Mouse (Mus musculus) testis, adult 2 months (tissue): ENCODE measurements around the gene Gsg1l. TPM values are rescaled to one million over a fixed set of nuclear protein-coding genes. Genes with fewer than 3 reads are reported as not detected.

ENCODE experiments used
- H3K27ac ChIP-seq: fragments of 200-500 bp; 2 replicates; pipeline ENCODE4 v1.5.1; 2012; ENCODE audit warnings: low read depth, low read length; ENCODE audit not compliant: control insufficient read depth, insufficient read depth
- H3K27me3 ChIP-seq: fragments of 200-500 bp; 2 replicates; pipeline ENCODE4 v1.6.1; 2012; ENCODE audit warnings: mild to moderate bottlenecking, low read length, moderate library complexity; ENCODE audit not compliant: control insufficient read depth, insufficient read depth
- H3K36me3 ChIP-seq: fragments of 200-500 bp; 2 replicates; pipeline ENCODE4 v1.6.1; 2012; ENCODE audit warnings: mild to moderate bottlenecking, low read length; ENCODE audit not compliant: control insufficient read depth, insufficient read depth
- H3K4me1 ChIP-seq: fragments of 200-500 bp; 2 replicates; pipeline ENCODE4 v1.6.1; 2012; ENCODE audit warnings: low read length; ENCODE audit not compliant: control insufficient read depth, insufficient read depth
- H3K4me3 ChIP-seq: fragments of 200-500 bp; 2 replicates; pipeline ENCODE4 v1.5.1; 2012; ENCODE audit warnings: low read depth, mild to moderate bottlenecking, low read length, moderate library complexity, mixed read lengths; ENCODE audit not compliant: control insufficient read depth
- CTCF ChIP-seq: fragments of 200-500 bp; IDR thresholded peaks from 2 replicates; pipeline ENCODE4 v1.5.1; 2012; ENCODE audit warnings: low read depth, mild to moderate bottlenecking, inconsistent platforms, low read length, moderate library complexity; ENCODE audit not compliant: control insufficient read depth, insufficient read depth, insufficient replicate concordance
- POLR2A ChIP-seq: fragments of 200-500 bp; IDR thresholded peaks from 2 replicates; pipeline ENCODE4 v1.6.1; 2012; ENCODE audit warnings: low read depth, mild to moderate bottlenecking, inconsistent platforms, low read length, moderate library complexity; ENCODE audit not compliant: control insufficient read depth
- polyA plus RNA-seq: library from polyadenylated mRNA; depleted of rRNA; stranded (reverse); fragments of >200 nt; gene quantifications from 2 replicates; pipeline ENCODE4 v1.2.3, GENCODE M21; 2012

Gene Gsg1l
- polyA plus RNA-seq, 1 experiment = 0.52 TPM

- Histone ChIP-seq H3K27me3 (no peaks in the 10 kb centered on the region), H3K27ac (no peak overlapping the region), H3K4me3 (no peak overlapping the region), H3K4me1 (no peaks in the 10 kb centered on the region), H3K36me3 (no peaks in the 10 kb centered on the region)
- TF ChIP-seq CTCF (no peak), POLR2A (no peak)
These were observed 86.1 kb downstream of the Gsg1l start for GRCm38 (mm10) chr7:125996151-125996550.

GRCm38 (mm10) chr7:125992356-125992891, 89.8 kb downstream of the Gsg1l start:
- no peak overlapping the region for H3K27ac ChIP-seq
- no peaks in the 10 kb centered on the region for H3K36me3 ChIP-seq
- H3K4me1 ChIP-seq = no peaks in the 10 kb centered on the region
- H3K27me3 ChIP-seq = no peaks in the 10 kb centered on the region
- TF ChIP-seq CTCF (no peak), POLR2A (no peak)
- no peak overlapping the region for H3K4me3 ChIP-seq

GRCm38 (mm10) chr7:125991846-125992245, 90.4 kb downstream of the Gsg1l start:
- Histone ChIP-seq H3K4me1 (no peaks in the 10 kb centered on the region), H3K27ac (no peak overlapping the region), H3K27me3 (no peaks in the 10 kb centered on the region), H3K4me3 (no peak overlapping the region), H3K36me3 (no peaks in the 10 kb centered on the region)
- TF ChIP-seq POLR2A (no peak), CTCF (no peak)

GRCm38 (mm10) chr7:125989969-125990368, 92.2 kb downstream of the Gsg1l start:
- H3K36me3 ChIP-seq = no peaks in the 10 kb centered on the region
- H3K27ac ChIP-seq = no peak overlapping the region
- H3K4me1 ChIP-seq = no peaks in the 10 kb centered on the region
- no peak for TF ChIP-seq POLR2A
- no peak for TF ChIP-seq CTCF
- H3K4me3 ChIP-seq = no peak overlapping the region
- no peaks in the 10 kb centered on the region for H3K27me3 ChIP-seq

GRCm38 (mm10) chr7:125989489-125989888, 92.7 kb downstream of the Gsg1l start:
- no peak overlapping the region for H3K27ac ChIP-seq
- no peaks in the 10 kb centered on the region for H3K27me3 ChIP-seq
- no peak overlapping the region for H3K4me3 ChIP-seq
- TF ChIP-seq CTCF = no peak
- TF ChIP-seq POLR2A = no peak
- H3K4me1 ChIP-seq = no peaks in the 10 kb centered on the region
- H3K36me3 ChIP-seq = no peaks in the 10 kb centered on the region

- no peak overlapping the region for H3K27ac ChIP-seq
- H3K4me1 ChIP-seq = no peaks in the 10 kb centered on the region
- no peaks in the 10 kb centered on the region for H3K36me3 ChIP-seq
- H3K4me3 ChIP-seq = no peak overlapping the region
- TF ChIP-seq POLR2A = no peak
- no peak for TF ChIP-seq CTCF
- H3K27me3 ChIP-seq = no peaks in the 10 kb centered on the region
These were observed 93.9 kb downstream of the Gsg1l start for GRCm38 (mm10) chr7:125988326-125988725.

GRCm38 (mm10) chr7:125987117-125987516, 95.1 kb downstream of the Gsg1l start:
- no peak overlapping the region for H3K27ac ChIP-seq
- H3K27me3 ChIP-seq = no peaks in the 10 kb centered on the region
- no peak overlapping the region for H3K4me3 ChIP-seq
- no peaks in the 10 kb centered on the region for H3K36me3 ChIP-seq
- no peak for TF ChIP-seq CTCF
- no peak for TF ChIP-seq POLR2A
- H3K4me1 ChIP-seq = no peaks in the 10 kb centered on the region

- H3K27me3 ChIP-seq = no peaks in the 10 kb centered on the region
- H3K27ac ChIP-seq = no peak overlapping the region
- TF ChIP-seq POLR2A (no peak), CTCF (no peak)
- no peaks in the 10 kb centered on the region for H3K36me3 ChIP-seq
- no peaks in the 10 kb centered on the region for H3K4me1 ChIP-seq
- no peak overlapping the region for H3K4me3 ChIP-seq
These were observed 96.6 kb downstream of the Gsg1l start for GRCm38 (mm10) chr7:125985565-125985964.
